Mouse (Mus musculus) olfactory bulb, adult 2 months (tissue): ENCODE measurements around the gene Gm10100.
"Not testable (repeated sequence)": the region's sequence is repeated elsewhere in the genome, so short reads cannot be mapped to it uniquely, and the experiment has no call there.

Experiments
- CTCF ChIP-seq: fragments of 200-500 bp; IDR thresholded peaks from 2 replicates; pipeline ENCODE4 v1.5.1; 2012; ENCODE audit warnings: low read depth, mild to moderate bottlenecking, low read length, moderate library complexity; ENCODE audit not compliant: insufficient read depth
- POLR2A ChIP-seq: fragments of 200-500 bp; IDR thresholded peaks from 2 replicates; pipeline ENCODE4 v1.6.1; 2012; ENCODE audit warnings: mild to moderate bottlenecking, low read depth, low read length, moderate library complexity; ENCODE audit not compliant: insufficient read depth

- not testable (repeated sequence) for TF ChIP-seq CTCF, POLR2A
These were observed 15.1 kb upstream of the Gm10100 start, which contains the start of gene Gm10024 for GRCm38 (mm10) chr10:77711157-77711556.
